Mouse (Mus musculus): ENCODE measurements around the gene Eif5a. TPM values are rescaled to one million over a fixed set of nuclear protein-coding genes. Genes with fewer than 3 reads are reported as not detected.

The Eif5a gene
- polyA plus RNA-seq, 1 experiment, result 1,243 TPM

DNA sequence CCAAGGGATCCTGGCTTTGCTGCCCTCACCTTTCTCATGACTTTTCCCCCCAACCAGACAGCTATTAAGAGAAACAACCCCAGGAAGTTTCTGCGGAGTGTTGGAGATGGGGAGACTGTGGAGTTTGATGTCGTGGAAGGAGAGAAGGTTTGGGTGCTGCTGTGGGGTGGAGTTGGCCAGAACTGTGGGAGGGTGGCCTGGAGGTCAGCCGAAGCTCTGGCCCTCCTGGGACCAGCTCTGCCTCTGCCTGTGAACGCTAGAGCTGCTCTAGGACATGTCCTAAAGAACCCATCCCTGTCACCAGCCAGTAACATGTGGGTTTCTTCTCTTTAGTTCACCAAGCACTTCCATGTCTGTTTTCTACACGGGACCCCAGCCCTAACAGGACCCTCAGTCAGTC, 17.4 kb upstream of the Eif5a start:
- Histone ChIP-seq H3K4me2 (ENCODE audit: low read depth) (no peak overlapping the region), H3K27me3 (ENCODE audit: control insufficient read depth, insufficient read depth, insufficient read length) (peaks cover 48% of the 10 kb centered on the region), H3K79me2 (ENCODE audit: control insufficient read depth, insufficient read depth) (no peaks in the 10 kb centered on the region), H3K4me3 (no peak overlapping the region), H3ac (ENCODE audit: control insufficient read depth, insufficient read length) (no peak overlapping the region), H3K36me3 (ENCODE audit: control insufficient read depth, insufficient read depth) (no peaks in the 10 kb centered on the region)
- TF ChIP-seq POLR2A (IDR thresholded peaks at IDR 0.05; ENCODE audit: insufficient read length, low read depth), result no peak
- no peak for TF ChIP-seq MYOG (IDR thresholded peaks at IDR 0.05; ENCODE audit: control insufficient read depth in 1 of 3, insufficient read depth in 1 of 3, insufficient read length in 2 of 3, low read depth in 2 of 3)
- no peak for TF ChIP-seq MAX (IDR thresholded peaks at IDR 0.05; ENCODE audit: low read depth)
- no peak for TF ChIP-seq TCF12 (IDR thresholded peaks at IDR 0.05; ENCODE audit: insufficient read depth, poor library complexity, severe bottlenecking)
- TF ChIP-seq USF1 (IDR thresholded peaks at IDR 0.05; ENCODE audit: low read depth), result no peak
- TF ChIP-seq MYOD1 (IDR thresholded peaks at IDR 0.05; ENCODE audit: control insufficient read depth in 1 of 3, insufficient read length in 2 of 3, low read depth in 2 of 3), result no peak
- TF ChIP-seq REST (IDR thresholded peaks at IDR 0.05; ENCODE audit: insufficient read depth, insufficient read length), result no peak
- TF ChIP-seq POLR2AphosphoS2 (IDR thresholded peaks at IDR 0.05; ENCODE audit: insufficient read length, low read depth), result no peak
- no peak for TF ChIP-seq E2F4 (IDR thresholded peaks at IDR 0.05; ENCODE audit: insufficient read depth)
- TF ChIP-seq SRF (IDR thresholded peaks at IDR 0.05; ENCODE audit: control insufficient read depth, insufficient read length, low read depth), result no peak
- TF ChIP-seq CEBPB (IDR thresholded peaks at IDR 0.05; ENCODE audit: insufficient read depth, poor library complexity, severe bottlenecking), result no peak
- TF ChIP-seq TCF3 (IDR thresholded peaks at IDR 0.05; ENCODE audit: insufficient read length, low read depth), result no peak

- no peaks in the 10 kb centered on the region for H3K36me3 ChIP-seq (ENCODE audit: control insufficient read depth, insufficient read depth)
- H3K4me3 ChIP-seq, result no peak overlapping the region
- H3K79me2 ChIP-seq (ENCODE audit: control insufficient read depth, insufficient read depth), result no peaks in the 10 kb centered on the region
- no peak for TF ChIP-seq SRF (IDR thresholded peaks at IDR 0.05; ENCODE audit: control insufficient read depth, insufficient read length, low read depth)
- no peak for TF ChIP-seq MAX (IDR thresholded peaks at IDR 0.05; ENCODE audit: low read depth)
- no peak for TF ChIP-seq POLR2AphosphoS2 (IDR thresholded peaks at IDR 0.05; ENCODE audit: insufficient read length, low read depth)
- TF ChIP-seq REST (IDR thresholded peaks at IDR 0.05; ENCODE audit: insufficient read depth, insufficient read length), result no peak
- no peak for TF ChIP-seq POLR2A (IDR thresholded peaks at IDR 0.05; ENCODE audit: insufficient read length, low read depth)
- no peak for TF ChIP-seq CEBPB (IDR thresholded peaks at IDR 0.05; ENCODE audit: insufficient read depth, poor library complexity, severe bottlenecking)
- no peak for TF ChIP-seq TCF12 (IDR thresholded peaks at IDR 0.05; ENCODE audit: insufficient read depth, poor library complexity, severe bottlenecking)
- TF ChIP-seq E2F4 (IDR thresholded peaks at IDR 0.05; ENCODE audit: insufficient read depth), result no peak
- TF ChIP-seq USF1 (IDR thresholded peaks at IDR 0.05; ENCODE audit: low read depth), result no peak
- TF ChIP-seq MYOD1 (IDR thresholded peaks at IDR 0.05; ENCODE audit: control insufficient read depth in 1 of 3, insufficient read length in 2 of 3, low read depth in 2 of 3), result no peak
- H3K27me3 ChIP-seq (ENCODE audit: control insufficient read depth, insufficient read depth, insufficient read length), result peaks cover 48% of the 10 kb centered on the region
- no peak overlapping the region for H3K4me2 ChIP-seq (ENCODE audit: low read depth)
- H3ac ChIP-seq (ENCODE audit: control insufficient read depth, insufficient read length), result no peak overlapping the region
Measured at GRCm38 (mm10) chr11:69938401-69938979, 16.7 kb upstream of the Eif5a start.

DNA sequence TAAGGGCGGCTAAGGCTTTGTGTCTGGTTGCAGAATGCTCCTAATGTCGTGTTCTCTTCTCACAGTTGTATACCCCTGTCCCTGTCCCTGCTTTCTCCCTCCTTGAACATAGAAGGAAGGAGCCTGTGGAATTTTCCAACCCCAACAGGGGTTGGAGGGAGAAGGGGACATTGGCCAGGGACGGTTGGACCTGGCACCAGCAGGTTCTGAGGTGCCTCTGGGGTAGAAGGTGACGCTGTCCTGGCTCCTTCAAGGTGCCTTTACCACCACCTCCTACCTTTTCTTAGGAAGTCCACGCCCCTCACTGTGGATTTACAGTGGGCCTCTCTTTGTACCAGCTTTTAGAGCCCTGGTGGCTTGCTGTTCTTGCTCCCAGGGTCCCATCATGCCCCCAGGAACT, 16.1 kb upstream of the Eif5a start:
- H3K27me3 ChIP-seq (ENCODE audit: control insufficient read depth, insufficient read depth, insufficient read length), result peaks cover 48% of the 10 kb centered on the region
- no peak overlapping the region for H3ac ChIP-seq (ENCODE audit: control insufficient read depth, insufficient read length)
- no peak overlapping the region for H3K4me2 ChIP-seq (ENCODE audit: low read depth)
- TF ChIP-seq POLR2A (IDR thresholded peaks at IDR 0.05; ENCODE audit: insufficient read length, low read depth), result no peak
- no peak for TF ChIP-seq MAX (IDR thresholded peaks at IDR 0.05; ENCODE audit: low read depth)
- no peak for TF ChIP-seq POLR2AphosphoS2 (IDR thresholded peaks at IDR 0.05; ENCODE audit: insufficient read length, low read depth)
- no peak for TF ChIP-seq TCF3 (IDR thresholded peaks at IDR 0.05; ENCODE audit: insufficient read length, low read depth)
- no peak for TF ChIP-seq SRF (IDR thresholded peaks at IDR 0.05; ENCODE audit: control insufficient read depth, insufficient read length, low read depth)
- no peak for TF ChIP-seq MYOD1 (IDR thresholded peaks at IDR 0.05; ENCODE audit: control insufficient read depth in 1 of 3, insufficient read length in 2 of 3, low read depth in 2 of 3)
- TF ChIP-seq E2F4 (IDR thresholded peaks at IDR 0.05; ENCODE audit: insufficient read depth), result no peak
- TF ChIP-seq MYOG (IDR thresholded peaks at IDR 0.05; ENCODE audit: control insufficient read depth in 1 of 3, insufficient read depth in 1 of 3, insufficient read length in 2 of 3, low read depth in 2 of 3), result no peak
- no peak for TF ChIP-seq CEBPB (IDR thresholded peaks at IDR 0.05; ENCODE audit: insufficient read depth, poor library complexity, severe bottlenecking)
- TF ChIP-seq REST (IDR thresholded peaks at IDR 0.05; ENCODE audit: insufficient read depth, insufficient read length), result no peak
- no peak for TF ChIP-seq TCF12 (IDR thresholded peaks at IDR 0.05; ENCODE audit: insufficient read depth, poor library complexity, severe bottlenecking)
- no peak for TF ChIP-seq USF1 (IDR thresholded peaks at IDR 0.05; ENCODE audit: low read depth)
- no peaks in the 10 kb centered on the region for H3K36me3 ChIP-seq (ENCODE audit: control insufficient read depth, insufficient read depth)
- H3K79me2 ChIP-seq (ENCODE audit: control insufficient read depth, insufficient read depth), result no peaks in the 10 kb centered on the region
- no peak overlapping the region for H3K4me3 ChIP-seq

DNA sequence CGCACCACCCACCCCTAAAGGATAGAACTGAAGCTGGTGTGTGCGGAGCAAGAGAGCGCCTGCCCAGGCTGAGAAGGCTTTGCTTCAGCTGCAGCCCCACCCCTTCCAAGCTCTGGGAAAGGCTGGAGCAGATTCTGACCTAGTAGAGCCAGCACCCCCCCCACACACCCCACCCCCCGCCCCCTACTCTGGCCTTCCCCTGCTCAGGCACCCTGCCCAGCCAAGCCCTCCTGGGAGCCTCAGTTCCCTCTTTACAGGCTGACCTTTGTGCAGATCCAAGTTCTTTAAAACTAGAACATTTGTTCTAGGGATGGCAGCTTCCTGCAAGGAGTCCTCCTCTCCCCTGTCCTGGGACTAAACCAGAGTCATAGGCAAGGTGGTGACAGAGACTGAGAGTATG, 15.6 kb upstream of the Eif5a start:
- Histone ChIP-seq H3K79me2 (ENCODE audit: control insufficient read depth, insufficient read depth) (no peaks in the 10 kb centered on the region), H3K4me2 (ENCODE audit: low read depth) (no peak overlapping the region), H3K4me3 (no peak overlapping the region), H3K36me3 (ENCODE audit: control insufficient read depth, insufficient read depth) (no peaks in the 10 kb centered on the region), H3K27me3 (ENCODE audit: control insufficient read depth, insufficient read depth, insufficient read length) (peaks cover 48% of the 10 kb centered on the region), H3ac (ENCODE audit: control insufficient read depth, insufficient read length) (no peak overlapping the region)
- TF ChIP-seq MAX (IDR thresholded peaks at IDR 0.05; ENCODE audit: low read depth) (no peak), REST (IDR thresholded peaks at IDR 0.05; ENCODE audit: insufficient read depth, insufficient read length) (no peak), USF1 (IDR thresholded peaks at IDR 0.05; ENCODE audit: low read depth) (no peak), E2F4 (IDR thresholded peaks at IDR 0.05; ENCODE audit: insufficient read depth) (no peak), POLR2A (IDR thresholded peaks at IDR 0.05; ENCODE audit: insufficient read length, low read depth) (no peak), CEBPB (IDR thresholded peaks at IDR 0.05; ENCODE audit: insufficient read depth, poor library complexity, severe bottlenecking) (no peak), MYOG (IDR thresholded peaks at IDR 0.05; ENCODE audit: control insufficient read depth in 1 of 3, insufficient read depth in 1 of 3, insufficient read length in 2 of 3, low read depth in 2 of 3) (no peak), POLR2AphosphoS2 (IDR thresholded peaks at IDR 0.05; ENCODE audit: insufficient read length, low read depth) (no peak), SRF (IDR thresholded peaks at IDR 0.05; ENCODE audit: control insufficient read depth, insufficient read length, low read depth) (no peak), TCF12 (IDR thresholded peaks at IDR 0.05; ENCODE audit: insufficient read depth, poor library complexity, severe bottlenecking) (no peak), TCF3 (IDR thresholded peaks at IDR 0.05; ENCODE audit: insufficient read length, low read depth) (no peak), MYOD1 (IDR thresholded peaks at IDR 0.05; ENCODE audit: control insufficient read depth in 1 of 3, insufficient read length in 2 of 3, low read depth in 2 of 3) (no peak)

All from myocyte (in vitro differentiated cells).